Mouse (Mus musculus): Measurements from ENCODE around the gene Twf2. TPM values are rescaled to one million over a fixed set of nuclear protein-coding genes. Genes with fewer than 3 reads are reported as not detected.
A peak's percentile ranks its signal among the peaks of the same experiment; 100 is the strongest.

Twf2 gene
- total RNA-seq, 2 experiments from 2014 or later: 266 to 269 TPM

DNA sequence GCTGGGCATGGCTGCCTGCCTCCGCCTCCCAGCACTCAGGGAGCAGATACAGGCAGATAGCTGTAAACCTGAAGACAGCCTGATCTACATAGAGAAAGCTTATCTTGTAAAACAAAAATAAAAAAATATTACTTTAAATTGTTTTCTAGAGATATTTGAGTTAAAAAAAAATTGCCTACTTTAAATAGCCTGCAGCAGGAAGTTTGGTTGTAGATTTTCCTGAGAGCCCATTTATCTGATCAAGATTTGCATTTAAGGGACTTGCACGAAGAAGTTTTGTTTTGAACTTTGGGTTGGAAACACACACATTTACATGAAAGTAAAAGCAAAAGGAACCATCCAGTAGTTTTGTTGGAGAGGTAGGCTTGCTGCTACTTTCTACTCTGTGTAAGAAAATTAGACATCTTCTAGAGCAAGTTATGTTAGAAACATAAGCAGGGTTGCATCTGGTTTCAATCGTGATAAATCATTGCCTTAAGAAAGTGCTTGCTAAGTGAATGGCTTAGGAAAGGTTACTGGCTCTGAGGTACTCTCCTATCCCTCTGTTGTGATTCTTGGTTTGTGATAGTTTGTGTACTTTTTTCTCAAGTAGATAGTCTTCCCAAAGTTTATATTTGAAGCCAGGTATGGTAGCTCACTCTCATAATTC, 27.2 kb upstream of the Twf2 start:
- intact Hi-C loops (cut with DNase I): loop anchor here (10.0 kb wide), 1 partner anchor 709 kb away; the partner anchor contains the start of gene Rbm15b
- DNase-seq: no peak

DNA sequence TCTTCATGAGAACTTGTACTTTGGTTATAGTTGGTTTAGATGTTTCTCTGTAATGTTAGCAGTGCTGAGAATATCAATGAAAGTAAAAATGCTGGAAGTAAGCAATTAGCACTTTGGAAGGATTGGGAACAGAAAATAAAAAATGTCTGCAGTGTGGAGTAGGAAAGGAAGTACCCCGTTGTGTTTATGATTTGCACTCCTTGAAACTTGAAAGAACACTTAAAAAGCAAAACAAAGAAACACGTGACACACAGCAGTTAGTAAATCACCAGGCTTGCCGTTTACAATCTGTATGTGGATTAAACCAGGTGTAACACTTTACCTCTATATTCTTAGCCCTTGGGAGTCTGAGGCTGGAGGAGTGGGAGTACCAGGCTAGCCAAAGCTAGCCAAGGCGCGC, 26.1 kb upstream of the Twf2 start:
- intact Hi-C loops (cut with DNase I): loop anchor here (10.0 kb wide), 1 partner anchor 708 kb away; the partner anchor contains the start of gene Rbm15b
- no peak for DNase-seq

DNA sequence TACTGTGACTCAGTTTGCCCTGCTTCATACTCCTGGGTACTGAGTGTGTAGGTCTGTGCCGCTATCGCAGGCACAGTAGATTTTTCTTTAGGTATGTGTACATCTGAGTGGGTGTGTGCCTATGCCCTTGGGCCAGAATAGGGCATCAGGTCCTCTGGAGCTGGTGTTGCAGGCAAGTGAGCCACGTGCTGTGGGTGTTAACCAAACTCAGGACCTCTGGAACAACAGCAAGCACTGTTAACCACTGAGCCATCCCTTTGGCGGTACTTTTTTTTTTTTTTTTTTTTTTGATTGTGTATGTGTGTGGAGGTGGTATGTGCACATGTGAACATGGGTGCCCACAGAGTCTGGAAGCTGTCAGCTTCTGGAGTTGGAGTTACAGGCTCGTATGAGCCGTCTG, 25.1 kb upstream of the Twf2 start:
- intact Hi-C loops (cut with DNase I): loop anchor here (10.0 kb wide), 1 partner anchor 707 kb away; the partner anchor contains the start of gene Rbm15b
- no peak for DNase-seq

DNA sequence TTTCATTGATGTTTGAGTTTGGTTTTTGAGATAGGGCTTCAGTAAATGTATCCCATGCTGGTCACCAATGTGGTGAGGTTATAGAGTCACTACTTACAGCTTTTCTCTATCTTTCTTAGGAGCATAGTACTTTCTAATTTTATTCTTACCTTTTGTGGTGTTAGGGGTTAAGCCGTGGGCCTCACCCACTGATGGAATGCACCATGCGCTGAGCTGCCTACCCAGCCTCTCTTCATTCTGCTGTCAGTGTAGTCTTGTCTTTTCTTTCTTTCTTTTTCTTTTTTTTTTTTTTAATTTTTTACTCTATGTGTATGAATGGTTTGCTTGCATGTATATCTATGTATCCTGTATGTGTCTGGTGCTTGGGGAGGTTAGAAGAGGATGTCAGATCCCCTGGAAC, 23.5 kb upstream of the Twf2 start:
- no peak for DNase-seq
- intact Hi-C loops (cut with DNase I): loop anchor here (10.0 kb wide), 1 partner anchor 705 kb away; the partner anchor contains the start of gene Rbm15b

DNA sequence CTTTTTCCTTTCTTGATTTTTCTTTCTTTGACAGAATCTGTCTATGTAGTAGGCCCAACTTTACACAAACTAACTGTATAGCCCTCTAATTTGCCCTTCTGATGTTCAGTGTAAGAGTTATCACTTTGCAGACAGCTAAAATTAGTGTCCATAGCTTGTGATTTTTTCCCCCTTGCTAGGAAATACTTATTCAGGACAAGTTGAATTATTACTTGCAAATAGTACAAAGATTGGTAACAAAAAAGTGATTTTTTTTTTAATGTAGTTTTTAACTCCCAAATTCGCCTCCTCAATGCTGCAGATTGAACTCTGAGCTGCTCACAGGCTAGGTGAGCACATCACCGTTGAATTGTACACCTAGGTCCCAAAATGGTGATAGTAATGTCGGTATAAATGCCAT, 22.9 kb upstream of the Twf2 start:
- DNase-seq: no peak
- intact Hi-C loops (cut with DNase I): loop anchor here (10.0 kb wide), 1 partner anchor 705 kb away; the partner anchor contains the start of gene Rbm15b

DNA sequence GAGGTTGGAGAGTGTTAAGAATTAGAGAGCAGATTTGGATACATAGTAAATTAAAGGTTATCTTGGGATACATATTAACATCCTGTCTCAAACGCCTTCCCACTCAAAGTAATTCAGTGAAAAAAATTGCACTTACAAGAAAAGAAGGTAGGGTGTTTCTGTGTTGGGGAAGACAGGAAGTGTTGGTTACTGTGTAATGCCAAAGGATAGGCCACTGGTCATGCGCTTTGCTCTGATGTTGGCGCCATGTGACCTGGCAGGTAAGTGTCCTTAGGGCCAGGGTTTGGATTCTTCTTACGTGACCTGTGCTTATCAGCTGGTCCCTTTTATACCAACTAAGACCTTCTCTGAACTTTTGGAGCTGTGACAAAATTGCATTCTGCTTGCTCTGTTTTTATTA, 20.8 kb upstream of the Twf2 start:
- no peak for DNase-seq
- intact Hi-C loops (cut with DNase I): no loop called here

DNA sequence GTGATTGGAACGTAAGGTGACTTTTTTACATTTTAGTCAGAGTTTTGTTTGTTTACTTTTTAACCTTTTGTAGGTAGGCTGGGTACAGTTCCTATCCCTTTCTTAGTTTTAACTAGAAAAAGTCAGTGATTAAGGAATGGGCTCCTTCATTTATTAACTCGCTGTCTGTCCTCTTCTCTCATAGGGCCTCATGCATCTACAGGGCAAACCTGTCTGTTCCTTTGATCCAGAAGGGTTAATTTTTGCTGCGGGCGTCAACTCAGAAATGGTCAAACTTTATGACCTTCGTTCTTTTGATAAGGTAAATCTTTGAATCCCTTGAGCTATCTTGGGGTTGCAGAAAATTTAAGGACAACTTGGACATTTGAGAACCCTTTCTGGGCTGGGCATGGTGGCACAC, 18.9 kb upstream of the Twf2 start:
- intact Hi-C loops (cut with DNase I): no loop called here

DNA sequence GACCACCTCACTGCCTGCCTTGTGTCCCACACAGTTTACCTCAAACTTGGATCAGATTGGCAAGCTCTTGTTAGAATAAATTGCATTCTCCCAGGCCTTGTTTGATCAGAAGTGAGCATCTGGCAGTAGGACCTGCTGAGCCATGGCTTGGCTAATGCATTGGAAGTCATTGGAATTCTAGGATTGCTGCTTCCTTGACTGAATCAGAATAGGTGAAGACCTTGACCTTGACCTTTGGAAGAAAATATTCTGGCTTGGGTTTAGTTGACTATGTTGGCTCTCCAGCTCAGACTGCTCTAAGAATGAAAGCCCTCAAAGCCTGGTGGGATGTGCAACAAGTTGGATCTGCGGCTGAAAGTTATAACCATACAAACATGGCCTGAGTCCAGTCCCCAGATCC, 11.6 kb upstream of the Twf2 start:
- intact Hi-C loops (cut with DNase I): no loop called here
- no peak for DNase-seq

More for the DNA sequence above, 18.9 kb upstream of the Twf2 start:
- no peak for DNase-seq

DNA sequence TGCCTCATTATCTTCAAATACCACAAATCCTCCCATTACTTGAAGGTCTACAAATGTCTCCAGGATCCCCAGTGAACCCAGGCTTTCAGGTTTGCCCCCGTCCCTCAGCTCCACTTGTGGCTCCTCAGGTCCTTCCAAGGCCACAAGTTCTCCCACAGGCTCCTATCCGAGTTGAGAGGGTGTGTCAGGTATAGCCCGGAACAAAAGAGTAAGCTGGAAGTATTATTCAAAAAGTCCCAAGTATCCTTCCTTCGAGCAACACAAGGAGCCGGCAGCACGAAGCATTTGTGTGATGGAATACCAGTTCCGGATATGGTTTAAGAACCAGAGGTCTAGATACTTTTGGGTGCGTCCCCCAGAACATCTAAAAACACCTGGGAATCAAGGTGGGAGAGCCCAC, 10.9 kb upstream of the Twf2 start:
- no peak for DNase-seq
- intact Hi-C loops (cut with DNase I): no loop called here

DNA sequence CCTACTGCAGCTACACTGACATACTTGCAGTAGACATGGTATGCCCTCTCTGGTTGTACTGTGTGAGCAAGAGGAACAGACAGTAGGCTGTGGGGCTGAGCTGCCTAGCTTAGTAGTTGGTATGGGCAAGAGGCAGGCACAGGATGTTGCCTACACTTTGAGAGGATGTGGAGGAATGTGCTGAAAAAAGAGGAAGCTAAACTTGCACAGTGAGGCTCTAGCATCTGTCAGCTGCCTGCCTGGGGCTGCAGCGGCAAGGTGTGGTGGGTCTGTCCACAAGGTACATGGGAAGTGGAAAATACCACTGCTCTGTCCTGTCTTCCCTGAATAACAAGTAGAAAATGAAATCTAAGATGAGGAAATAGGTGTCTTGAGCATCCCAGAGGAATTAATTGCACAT, 9.9 kb upstream of the Twf2 start:
- DNase-seq: no peak
- intact Hi-C loops (cut with DNase I): no loop called here

DNA sequence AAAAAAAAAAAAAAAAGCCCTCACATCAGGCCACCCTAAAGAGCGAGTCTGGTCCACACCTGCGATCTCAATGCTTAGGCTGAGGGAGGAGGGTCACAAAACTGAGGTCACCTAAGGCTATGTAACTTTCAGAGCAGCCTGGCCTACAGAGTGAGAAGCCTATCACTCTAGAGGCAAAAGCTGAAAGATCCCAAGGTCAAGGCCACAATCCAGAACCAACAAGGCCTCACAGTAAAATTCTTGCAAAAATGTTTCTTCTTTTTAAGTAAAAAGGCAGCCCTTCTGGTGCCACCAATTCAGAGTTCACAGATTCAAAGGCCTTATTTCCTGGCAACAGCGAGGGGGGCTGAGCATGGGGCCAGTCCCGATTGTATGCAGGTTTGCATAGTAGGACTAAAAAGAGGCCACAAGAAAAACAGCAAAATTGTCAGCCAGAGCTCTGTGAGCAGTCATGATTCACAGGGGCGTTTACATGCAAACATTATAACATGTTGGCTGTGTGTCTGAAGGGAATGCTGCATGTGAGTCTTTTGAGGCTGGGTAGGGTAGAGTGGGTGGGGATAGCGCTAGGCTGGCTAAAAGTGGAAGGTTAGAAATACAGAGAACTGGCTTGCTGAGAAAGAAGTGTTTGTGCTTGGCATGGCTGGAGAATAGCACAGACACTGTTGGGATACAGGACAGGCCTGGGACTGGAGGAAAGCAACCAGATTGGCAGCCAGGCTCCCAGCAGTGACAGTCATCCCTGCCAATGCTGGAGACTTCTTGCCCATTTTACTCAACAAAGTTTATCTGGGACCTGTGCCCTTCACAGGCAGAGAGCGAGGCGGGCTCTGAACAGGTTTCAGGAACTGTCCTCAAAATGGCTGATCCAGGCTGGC, 8.7 kb upstream of the Twf2 start:
- intact Hi-C loops (cut with DNase I): no loop called here

DNA sequence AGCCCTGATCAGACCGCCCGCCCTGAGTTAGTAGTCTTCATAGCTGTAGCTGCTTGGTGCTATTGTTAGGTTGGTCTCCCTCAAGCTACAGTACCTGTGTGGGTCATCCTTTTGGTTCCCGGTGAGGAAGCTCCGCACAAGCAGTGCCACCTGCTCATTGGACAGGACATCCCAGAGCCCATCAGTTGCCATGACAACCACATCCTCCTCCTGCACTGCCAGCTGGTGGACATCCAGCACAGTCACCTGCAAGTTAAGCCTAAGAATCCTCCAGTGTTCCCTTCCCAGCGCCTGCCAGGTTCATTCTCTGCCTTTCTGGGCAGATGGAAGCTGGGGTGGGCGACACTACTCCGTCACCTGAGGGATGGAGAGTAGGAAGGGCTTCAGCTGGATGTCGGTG, 7.2 kb upstream of the Twf2 start:
- intact Hi-C loops (cut with DNase I): loop anchor here (2.0 kb wide), 1 partner anchor 23 kb away; no protein-coding TSS in a partner anchor
- no peak for DNase-seq

More for the DNA sequence above, 8.7 kb upstream of the Twf2 start:
- DNase-seq: no peak

DNA sequence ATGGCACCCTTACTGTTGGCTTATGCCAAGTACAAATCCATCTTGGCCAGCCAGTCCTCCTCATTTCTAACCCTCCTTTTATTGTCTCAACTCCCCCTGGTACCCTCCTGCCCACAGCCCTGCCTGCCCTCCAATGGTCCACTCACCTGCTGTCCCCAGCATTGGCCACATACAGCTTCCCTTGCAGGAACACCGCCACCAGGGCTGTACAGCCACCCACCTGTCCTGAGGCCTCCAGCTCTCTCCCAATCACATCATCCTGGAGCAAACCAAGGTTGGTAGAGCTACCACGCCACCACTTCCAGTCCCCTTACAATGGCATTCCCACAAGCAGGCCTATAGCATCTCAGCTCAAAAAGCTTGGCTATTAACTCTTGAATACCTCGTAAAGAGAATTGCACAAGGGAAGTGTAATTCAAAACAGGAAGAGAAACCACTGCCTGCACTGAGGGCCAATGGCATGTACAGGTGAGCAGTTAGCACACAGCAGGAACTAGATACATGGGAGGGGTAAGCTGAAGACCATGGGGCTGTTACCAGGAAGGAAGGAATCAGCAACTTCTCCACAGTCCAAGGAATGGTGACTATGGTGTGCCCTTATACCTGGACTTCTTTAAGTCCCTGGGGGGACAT, 5.7 kb upstream of the Twf2 start:
- intact Hi-C loops (cut with DNase I): loop anchor here (2.0 kb wide), 1 partner anchor 24 kb away; no protein-coding TSS in a partner anchor

DNA sequence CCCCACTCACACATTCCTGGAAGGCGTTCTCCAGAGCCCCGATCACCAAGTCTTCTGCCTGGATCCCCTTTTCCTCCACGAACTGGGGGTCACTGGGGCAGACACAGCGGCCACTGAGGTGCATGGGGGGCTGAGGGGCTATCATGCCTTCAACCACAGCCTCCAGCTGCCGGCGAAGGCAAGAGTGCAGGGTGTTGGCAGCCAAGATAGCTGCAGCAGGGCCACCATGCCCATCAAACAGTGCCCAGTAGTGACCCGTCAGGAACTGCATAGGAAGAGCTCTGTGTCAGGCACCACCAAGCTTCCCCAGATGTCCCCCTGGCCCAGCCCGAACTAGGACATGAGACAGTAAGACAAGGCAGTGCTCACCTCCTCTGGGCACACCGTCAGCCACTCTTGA, 5.2 kb upstream of the Twf2 start:
- DNase-seq: no peak
- intact Hi-C loops (cut with DNase I): loop anchor here (2.0 kb wide), 1 partner anchor 25 kb away; no protein-coding TSS in a partner anchor

More for the DNA sequence above, 5.7 kb upstream of the Twf2 start:
- DNase-seq: no peak

DNA sequence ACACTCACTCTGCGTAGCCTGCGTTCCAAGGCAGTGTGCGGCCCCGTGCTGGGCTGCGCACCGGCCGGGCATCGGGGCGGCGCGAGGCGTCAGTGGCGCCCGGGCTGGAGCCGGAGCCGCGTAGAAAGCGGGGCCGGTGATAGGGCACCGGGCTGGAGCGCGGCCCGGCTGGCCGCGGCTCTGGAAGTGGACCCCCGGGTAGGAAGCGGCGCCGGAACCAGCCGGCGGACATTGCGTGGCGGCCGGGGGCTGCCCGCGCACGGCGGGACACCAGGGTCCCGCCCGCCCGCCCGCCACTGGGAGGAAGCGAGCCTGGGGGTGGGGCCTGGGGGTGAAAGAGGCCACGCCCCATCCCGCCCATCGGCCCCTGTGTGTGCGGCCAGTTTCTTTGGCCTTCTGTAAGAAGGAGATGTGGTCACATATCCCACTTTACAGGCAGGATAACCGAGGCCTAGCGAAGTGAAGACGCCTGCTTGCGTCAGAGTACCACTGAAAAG, 3.9 kb upstream of the Twf2 start:
- DNase-seq: peak; percentile 83
- intact Hi-C loops (cut with DNase I): no loop called here

DNA sequence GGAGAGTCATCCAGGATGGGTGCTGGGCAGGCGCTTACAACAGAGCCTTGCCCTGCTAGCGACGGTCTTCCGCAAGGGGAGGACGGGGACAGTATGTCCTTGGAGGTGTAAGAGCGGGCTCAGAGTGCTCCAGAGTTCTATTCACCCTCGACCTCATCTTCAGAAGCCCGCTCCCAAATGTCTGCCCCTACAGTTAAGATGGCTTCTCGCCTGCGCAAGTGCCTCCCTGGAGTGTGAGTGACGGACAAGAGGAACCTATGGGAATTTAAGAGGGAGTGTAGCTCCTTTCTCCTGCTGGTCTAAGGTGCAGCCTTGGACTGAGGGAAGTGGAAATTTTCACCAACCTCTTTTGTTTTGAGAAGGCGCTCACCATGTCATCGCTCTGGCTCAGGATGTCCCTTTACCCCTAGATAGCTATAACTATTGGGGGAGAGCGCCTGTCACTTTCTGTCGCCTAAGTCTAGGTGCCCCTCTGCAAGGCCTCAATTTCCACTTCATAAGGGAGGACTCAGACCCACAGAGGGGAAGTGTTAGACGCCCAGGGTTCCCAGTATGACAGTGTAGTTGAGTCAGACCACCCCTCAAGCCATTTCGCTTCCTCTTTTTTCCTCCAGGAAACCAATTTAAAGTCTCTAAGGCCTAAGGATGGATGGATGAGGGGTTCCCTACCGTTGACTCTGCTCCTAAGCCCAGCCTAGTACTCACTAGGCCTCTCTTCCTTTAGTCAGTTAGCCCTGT, 3.2 kb upstream of the Twf2 start, which contains the start of gene Ppm1m:
TSS of gene Ppm1m (minus strand) at position 212 of the 738 bp plus-strand sequence.
- DNase-seq: no peak
- intact Hi-C loops (cut with DNase I): loop anchor here (5.0 kb wide), 1 partner anchor 37 kb away; no protein-coding TSS in a partner anchor

DNA sequence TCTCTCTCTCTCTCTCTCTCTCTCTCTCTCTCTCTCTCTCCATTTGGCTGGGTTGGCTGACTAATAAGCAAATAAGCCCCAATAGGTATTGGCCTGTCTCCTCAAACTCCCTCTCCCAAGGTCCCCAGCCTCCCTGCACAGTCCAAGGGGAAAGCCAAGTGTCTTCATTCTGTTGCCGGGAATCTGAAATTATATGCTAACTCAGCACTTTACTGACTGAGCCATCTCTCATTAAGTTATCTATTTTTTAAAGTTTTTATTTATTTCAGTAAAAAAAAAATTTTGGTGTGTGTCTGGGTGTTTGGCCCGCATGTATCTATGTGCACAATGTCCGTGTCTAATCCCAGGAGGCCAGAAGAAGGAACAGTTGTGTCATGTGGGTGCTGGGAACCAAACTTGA, 1.0 kb upstream of the Twf2 start:
- DNase-seq: no peak

DNA sequence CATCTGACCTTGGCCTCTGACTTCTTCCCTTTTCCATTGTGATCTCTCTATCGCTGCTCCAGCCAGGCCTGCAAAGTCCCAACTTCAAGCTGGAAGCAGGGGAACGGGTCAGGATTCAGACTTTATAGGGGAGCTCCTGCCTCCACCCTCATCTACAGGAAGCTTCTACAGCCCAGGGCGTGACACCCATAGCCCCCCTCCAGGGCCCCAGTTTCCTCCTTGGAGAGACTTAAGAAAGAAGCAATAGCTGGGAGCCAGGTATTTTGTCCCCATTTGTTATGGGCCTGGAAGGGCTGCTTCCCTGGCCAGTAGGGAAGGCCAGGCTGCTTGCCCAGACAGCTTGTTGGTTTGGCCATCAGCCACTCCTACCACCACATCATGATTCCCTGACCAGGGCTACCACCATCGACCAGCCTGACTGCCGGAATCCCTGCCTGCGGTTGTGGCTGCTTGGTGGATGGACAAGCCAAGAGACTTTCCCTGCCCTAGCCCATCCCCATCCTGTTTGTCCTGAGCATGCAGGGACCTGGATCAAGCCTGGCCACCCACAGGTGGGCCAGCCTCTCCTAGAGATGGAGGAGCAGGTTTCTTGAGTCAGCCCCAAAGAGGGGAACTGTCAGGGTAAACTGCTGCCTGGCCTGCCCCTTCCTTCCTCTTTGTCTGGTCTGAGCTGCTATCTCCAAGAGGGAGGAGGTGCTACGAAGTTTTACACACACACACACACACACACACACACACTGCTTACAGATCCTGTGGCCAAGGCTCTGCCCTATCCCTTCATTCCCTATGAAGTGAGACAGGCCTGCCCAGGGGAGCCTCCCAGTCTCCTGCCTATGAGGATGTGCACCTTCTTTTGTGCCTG, 1.3 kb downstream of the Twf2 start:
- intact Hi-C loops (cut with DNase I): loop anchor here (5.0 kb wide), 1 partner anchor 42 kb away; no protein-coding TSS in a partner anchor
- DNase-seq: peak in 1 of 2 experiments; percentile 39

More for the DNA sequence above, 1.0 kb upstream of the Twf2 start:
- intact Hi-C loops (cut with DNase I): loop anchor here (5.0 kb wide), 1 partner anchor 40 kb away; no protein-coding TSS in a partner anchor
